Mouse (Mus musculus) lung, postnatal 0 days (tissue): ENCODE data around the gene Spint3. TPM values are rescaled to one million over a fixed set of nuclear protein-coding genes. Genes with fewer than 3 reads are reported as not detected.

Experiments
- ATAC-seq: fragments of 200-750 bp; cut with Nextera tagmentation; 2 replicates; pipeline ENCODE4 v1.8.0; 2017; ENCODE audit warnings: moderate library complexity
- DNase-seq: peaks from one replicate; pipeline ENCODE4 v3.0.0-alpha.2; 2016; ENCODE audit warnings: low spot score
- H3K27ac ChIP-seq: fragments of 300-500 bp; sonication (generic); 2 replicates; pipeline ENCODE4 v1.5.1; 2014; ENCODE audit warnings: antibody characterized with exemption, mild to moderate bottlenecking, low read length, mixed read lengths
- H3K27me3 ChIP-seq: fragments of 300-500 bp; sonication (generic); replicated peaks from 2 replicates; pipeline ENCODE4 v1.6.1; 2014; ENCODE audit warnings: low read length, mixed read lengths; ENCODE audit not compliant: insufficient read depth
- H3K36me3 ChIP-seq: fragments of 300-500 bp; sonication (generic); 2 replicates; pipeline ENCODE4 v1.6.1; 2014; ENCODE audit warnings: low read length, mixed read lengths; ENCODE audit not compliant: insufficient read depth
- H3K4me1 ChIP-seq: fragments of 300-500 bp; sonication (generic); 2 replicates; pipeline ENCODE4 v1.6.1; 2014; ENCODE audit warnings: antibody characterized with exemption, low read depth, low read length, mixed read lengths; ENCODE audit not compliant: insufficient read depth
- H3K4me2 ChIP-seq: fragments of 300-500 bp; sonication (generic); replicated peaks from 2 replicates; pipeline ENCODE4 v1.6.1; 2014; ENCODE audit warnings: low read depth, mild to moderate bottlenecking, low read length, moderate library complexity, mixed read lengths
- H3K4me3 ChIP-seq: fragments of 300-500 bp; sonication (generic); 2 replicates; pipeline ENCODE4 v1.5.1; 2014; ENCODE audit warnings: low read depth, low read length
- H3K9ac ChIP-seq: fragments of 300-500 bp; sonication (generic); replicated peaks from 2 replicates; pipeline ENCODE4 v1.6.1; 2014; ENCODE audit warnings: low read depth, mild to moderate bottlenecking
- H3K9me3 ChIP-seq: fragments of 300-500 bp; sonication (generic); 2 replicates; pipeline ENCODE4 v1.6.1; 2016; ENCODE audit warnings: low read length, mixed read lengths
- CTCF ChIP-seq: IDR thresholded peaks from 2 replicates; pipeline ENCODE4 v1.5.1; 2016; ENCODE audit warnings: antibody characterized with exemption, mild to moderate bottlenecking
- EP300 ChIP-seq: IDR thresholded peaks from 2 replicates; pipeline ENCODE4 v1.6.1; 2016; ENCODE audit warnings: antibody characterized with exemption, mild to moderate bottlenecking, control low read depth
- WGBS: fragments of 180-500 bp; shearing (Covaris S2); extraction: QIAGEN DNeasy Blood & Tissue Kit; methylation state at CpG from one replicate; pipeline ENCODE4 v1.1.7; 2014; 5-methylcytosine and 5-hydroxymethylcytosine counted together
- polyA plus RNA-seq: library from polyadenylated mRNA; unstranded; fragments of >200 nt; fragmentation: Nextera tagmentation; extraction: Ambion mirVana; gene quantifications from 2 replicates; pipeline ENCODE4 v1.2.1, GENCODE M21; 2015

The Spint3 gene
- polyA plus RNA-seq, 1 experiment from 2014 or later = not detected

- TF ChIP-seq EP300 (no peak), CTCF (no peak)
- H3K36me3 ChIP-seq = no peaks in the 10 kb centered on the region
- no peak overlapping the region for H3K4me2 ChIP-seq
- H3K4me3 ChIP-seq = no peak overlapping the region
- H3K4me1 ChIP-seq = no peaks in the 10 kb centered on the region
- DNase-seq (no peak), ATAC-seq (0 out of 2 replicates have a peak, but pooled peaks have one; percentile 17)
- H3K9me3 ChIP-seq = no peaks in the 10 kb centered on the region
- H3K27ac ChIP-seq = no peak overlapping the region
- WGBS = 58% methylated on average over 2 of the region's 2 CpGs
- H3K9ac ChIP-seq = no peak overlapping the region
- no peaks in the 10 kb centered on the region for H3K27me3 ChIP-seq
These were observed 29.5 kb downstream of the Spint3 start for GRCm38 (mm10) chr2:164543745-164544144.

GRCm38 (mm10) chr2:164542598-164542997 is 30.7 kb downstream of the Spint3 start:
- no peak for ATAC-seq
- WGBS = 71% methylated on average over 7 of the region's 7 CpGs

GRCm38 (mm10) chr2:164542132-164542531 is 31.1 kb downstream of the Spint3 start:
- H3K27ac ChIP-seq = no peak overlapping the region
- H3K4me1 ChIP-seq = no peaks in the 10 kb centered on the region
- H3K27me3 ChIP-seq = no peaks in the 10 kb centered on the region
- DNase-seq (no peak), ATAC-seq (no peak)
- H3K36me3 ChIP-seq = no peaks in the 10 kb centered on the region
- H3K4me2 ChIP-seq = no peak overlapping the region
- no peak for TF ChIP-seq CTCF
- TF ChIP-seq EP300 = no peak
- WGBS = 57% methylated on average over 5 of the region's 5 CpGs
- H3K9ac ChIP-seq = no peak overlapping the region
- H3K4me3 ChIP-seq = no peak overlapping the region
- no peaks in the 10 kb centered on the region for H3K9me3 ChIP-seq

More at GRCm38 (mm10) chr2:164542598-164542997, 30.7 kb downstream of the Spint3 start:
- no peak for TF ChIP-seq CTCF
- TF ChIP-seq EP300 = no peak
- Histone ChIP-seq H3K4me2 (no peak overlapping the region), H3K9me3 (no peaks in the 10 kb centered on the region), H3K4me3 (no peak overlapping the region), H3K9ac (no peak overlapping the region), H3K36me3 (no peaks in the 10 kb centered on the region), H3K4me1 (no peaks in the 10 kb centered on the region), H3K27ac (no peak overlapping the region), H3K27me3 (no peaks in the 10 kb centered on the region)
- no peak for DNase-seq

- Histone ChIP-seq H3K4me3 (no peak overlapping the region), H3K36me3 (no peaks in the 10 kb centered on the region), H3K27me3 (no peaks in the 10 kb centered on the region), H3K9me3 (no peaks in the 10 kb centered on the region), H3K27ac (no peak overlapping the region), H3K4me2 (no peak overlapping the region), H3K4me1 (no peaks in the 10 kb centered on the region), H3K9ac (no peak overlapping the region)
- ATAC-seq (peak; percentile 46), DNase-seq (peak; percentile 31)
- no peak for TF ChIP-seq CTCF
- TF ChIP-seq EP300 = no peak
- 20% methylated on average over 8 of the region's 8 CpGs for WGBS
These were observed 32.4 kb downstream of the Spint3 start for GRCm38 (mm10) chr2:164540652-164541427.

GRCm38 (mm10) chr2:164537003-164537402 is 36.3 kb downstream of the Spint3 start:
- Histone ChIP-seq H3K9me3 (no peaks in the 10 kb centered on the region), H3K4me1 (no peaks in the 10 kb centered on the region), H3K27me3 (no peaks in the 10 kb centered on the region), H3K4me2 (no peak overlapping the region), H3K9ac (no peak overlapping the region), H3K4me3 (no peak overlapping the region), H3K27ac (no peak overlapping the region), H3K36me3 (no peaks in the 10 kb centered on the region)
- ATAC-seq = no peak
- DNase-seq = no peak
- 61% methylated on average over 4 of the region's 4 CpGs for WGBS
- TF ChIP-seq EP300 = no peak

GRCm38 (mm10) chr2:164534315-164534714 is 38.9 kb downstream of the Spint3 start:
- 80% methylated on average over 10 of the region's 10 CpGs for WGBS
- TF ChIP-seq EP300 (no peak), CTCF (no peak)
- no peak for ATAC-seq

More at GRCm38 (mm10) chr2:164534315-164534714, 38.9 kb downstream of the Spint3 start:
- H3K27me3 ChIP-seq = no peaks in the 10 kb centered on the region
- no peak overlapping the region for H3K4me3 ChIP-seq
- H3K4me1 ChIP-seq = no peaks in the 10 kb centered on the region
- H3K4me2 ChIP-seq = no peak overlapping the region
- no peak overlapping the region for H3K9ac ChIP-seq
- no peaks in the 10 kb centered on the region for H3K9me3 ChIP-seq
- no peaks in the 10 kb centered on the region for H3K36me3 ChIP-seq
- DNase-seq = no peak
- no peak overlapping the region for H3K27ac ChIP-seq
